Mouse (Mus musculus): ENCODE data around the gene Runx1. TPM values are rescaled to one million over a fixed set of nuclear protein-coding genes. Genes with fewer than 3 reads are reported as not detected.

Runx1 gene
- polyA plus RNA-seq, 1 experiment from 2014 or later: 4.1 TPM

DNA sequence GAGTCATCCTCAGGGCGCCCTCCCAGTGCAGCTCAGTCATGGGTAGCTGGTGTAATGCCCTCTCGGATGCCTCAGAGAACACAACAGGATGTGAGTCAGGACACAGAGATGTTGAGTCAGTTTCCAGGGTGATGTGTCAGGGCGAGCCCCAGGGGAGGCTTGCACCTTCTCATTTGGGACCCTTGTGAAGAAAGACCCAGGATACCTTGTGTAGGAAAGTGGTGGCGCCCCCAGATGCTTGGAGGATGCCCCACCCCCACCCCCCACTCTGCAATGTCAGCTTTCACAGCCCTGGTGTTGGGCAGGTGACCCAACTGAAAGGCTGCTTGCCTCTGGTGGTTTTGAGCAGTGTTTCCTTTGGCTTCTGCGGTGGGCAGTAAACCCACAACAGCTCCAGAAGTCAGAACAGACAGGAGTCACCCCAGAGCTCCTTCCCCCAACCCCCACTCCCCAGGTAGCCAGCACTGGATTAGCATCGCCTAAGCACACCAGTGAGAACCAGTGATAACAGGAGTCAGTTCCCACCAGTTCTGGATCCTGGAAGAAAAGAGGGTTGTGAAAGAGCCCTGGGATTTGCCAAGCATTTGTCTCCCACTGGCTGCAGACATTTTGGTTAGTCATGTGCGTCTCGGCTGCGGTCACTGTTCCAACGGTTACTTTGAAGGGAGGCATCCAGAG is 205.0 kb downstream of the Runx1 start:
- Histone ChIP-seq H3K27ac (ENCODE audit: low read length) (no peak overlapping the region), H3K9ac (ENCODE audit: low read depth, low read length) (no peak overlapping the region)
- 57% methylated on average over 10 of the region's 10 CpGs for WGBS (ENCODE audit: insufficient replicate concordance)

DNA sequence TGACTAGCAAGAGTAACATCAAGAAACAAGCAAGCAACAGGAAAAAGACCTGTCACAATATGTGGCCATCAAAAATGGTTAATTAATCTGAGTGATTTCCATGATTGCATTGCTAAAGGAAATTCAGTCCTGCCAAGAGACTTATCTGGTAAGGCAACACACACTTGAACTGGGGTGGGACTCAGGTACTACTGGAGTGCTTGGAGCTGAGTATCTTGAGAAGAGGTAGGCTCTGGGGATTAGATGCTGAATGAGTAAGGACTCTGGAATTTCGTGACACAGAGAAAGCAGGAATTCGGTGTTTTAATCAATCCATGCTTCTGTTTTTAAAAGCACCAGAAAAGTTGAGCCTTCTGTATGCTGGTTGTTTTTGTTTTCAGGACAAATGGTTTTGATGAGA is 209.1 kb downstream of the Runx1 start:
- Histone ChIP-seq H3K27ac (ENCODE audit: low read length) (no peak overlapping the region), H3K4me2 (ENCODE audit: low read depth, low read length) (no peak overlapping the region), H3K4me1 (ENCODE audit: control insufficient read depth, low read depth, low read length) (no peaks in the 10 kb centered on the region), H3K36me3 (ENCODE audit: control insufficient read depth, insufficient read depth) (no peaks in the 10 kb centered on the region), H3K4me3 (ENCODE audit: low read depth, low read length) (no peak overlapping the region), H3K9me3 (replicated peaks; ENCODE audit: control insufficient read depth, low read length) (no peaks in the 10 kb centered on the region), H3K27me3 (ENCODE audit: control insufficient read depth, insufficient read depth, low read depth, low read length) (no peaks in the 10 kb centered on the region), H3K9ac (ENCODE audit: low read depth, low read length) (no peak overlapping the region)
- ATAC-seq (ENCODE audit: low read depth): no peak
- WGBS (ENCODE audit: insufficient replicate concordance): 76% methylated on average over 2 of the region's 2 CpGs

More for the DNA sequence above, 205.0 kb downstream of the Runx1 start:
- Histone ChIP-seq H3K4me2 (ENCODE audit: low read depth, low read length) (no peak overlapping the region), H3K4me1 (ENCODE audit: control insufficient read depth, low read depth, low read length) (no peaks in the 10 kb centered on the region), H3K4me3 (ENCODE audit: low read depth, low read length) (no peak overlapping the region), H3K36me3 (ENCODE audit: control insufficient read depth, insufficient read depth) (no peaks in the 10 kb centered on the region; the same call in 1 of the 2 replicates), H3K27me3 (ENCODE audit: control insufficient read depth, insufficient read depth, low read depth, low read length) (no peaks in the 10 kb centered on the region), H3K9me3 (replicated peaks; ENCODE audit: control insufficient read depth, low read length) (no peaks in the 10 kb centered on the region)
- 0 out of 2 replicates have a peak, but pooled peaks have one; percentile 19 for ATAC-seq (ENCODE audit: low read depth)

DNA sequence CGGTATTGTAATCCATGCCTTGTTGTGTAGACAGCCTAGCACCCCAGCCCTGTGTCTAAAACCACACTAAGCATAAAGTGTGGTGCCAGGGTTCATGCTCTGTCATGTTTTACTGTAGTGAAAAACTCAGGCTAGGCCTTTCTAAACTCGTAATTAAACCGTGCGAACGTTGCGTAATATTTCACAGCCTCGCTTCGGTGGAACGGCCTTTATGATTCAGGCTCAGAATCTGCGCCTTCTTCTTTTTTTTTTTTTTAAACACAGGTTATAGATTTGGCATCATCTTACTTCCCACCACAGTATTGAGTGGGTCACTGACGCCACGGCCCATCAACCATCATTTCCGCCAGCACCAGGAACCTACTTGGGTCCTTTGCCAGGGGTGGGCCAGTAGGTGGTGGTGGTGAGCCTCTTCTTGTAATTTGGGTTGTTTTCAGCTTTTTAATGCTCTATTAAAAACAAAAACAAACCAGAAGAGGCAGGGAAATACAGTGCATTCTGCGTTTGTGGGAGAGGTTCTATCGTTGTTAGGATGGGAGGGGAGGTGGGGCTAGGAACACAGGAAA is 210.6 kb downstream of the Runx1 start:
- no peak overlapping the region for H3K27ac ChIP-seq (ENCODE audit: low read length)
- no peak for ATAC-seq (ENCODE audit: low read depth)
- no peaks in the 10 kb centered on the region for H3K4me1 ChIP-seq (ENCODE audit: control insufficient read depth, low read depth, low read length)
- no peak overlapping the region for H3K4me2 ChIP-seq (ENCODE audit: low read depth, low read length)
- H3K27me3 ChIP-seq (ENCODE audit: control insufficient read depth, insufficient read depth, low read depth, low read length): no peaks in the 10 kb centered on the region
- H3K9me3 ChIP-seq (replicated peaks; ENCODE audit: control insufficient read depth, low read length): no peaks in the 10 kb centered on the region
- H3K4me3 ChIP-seq (ENCODE audit: low read depth, low read length): no peak overlapping the region
- no peak overlapping the region for H3K9ac ChIP-seq (ENCODE audit: low read depth, low read length)
- WGBS (ENCODE audit: insufficient replicate concordance): 77% methylated on average over 15 of the region's 15 CpGs
- H3K36me3 ChIP-seq (ENCODE audit: control insufficient read depth, insufficient read depth): no peaks in the 10 kb centered on the region

DNA sequence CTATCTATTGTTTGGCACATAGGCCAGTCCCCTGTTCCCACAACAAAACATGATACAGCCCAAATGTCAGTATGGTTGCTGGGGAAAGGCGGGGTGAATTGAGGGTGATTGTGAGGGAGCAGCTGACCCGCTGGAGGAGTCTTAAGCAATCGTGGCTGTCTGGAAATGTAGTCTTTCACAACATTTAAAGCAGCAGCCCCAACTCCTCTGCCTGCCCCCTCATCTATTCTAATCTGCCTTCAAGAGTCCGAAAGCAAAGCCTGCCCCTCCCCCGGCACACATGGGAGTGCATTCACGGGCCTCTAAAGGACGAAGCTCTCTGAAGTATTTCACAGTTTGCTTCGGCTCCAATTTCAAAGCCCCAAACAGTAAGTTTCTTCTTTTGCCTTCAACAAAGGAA is 213.4 kb downstream of the Runx1 start:
- H3K27ac ChIP-seq (ENCODE audit: low read length): no peak overlapping the region
- H3K9ac ChIP-seq (ENCODE audit: low read depth, low read length): no peak overlapping the region
- H3K27me3 ChIP-seq (ENCODE audit: control insufficient read depth, insufficient read depth, low read depth, low read length): no peaks in the 10 kb centered on the region
- H3K36me3 ChIP-seq (ENCODE audit: control insufficient read depth, insufficient read depth): no peaks in the 10 kb centered on the region
- 68% methylated on average over 8 of the region's 8 CpGs for WGBS (ENCODE audit: insufficient replicate concordance)
- no peaks in the 10 kb centered on the region for H3K9me3 ChIP-seq (replicated peaks; ENCODE audit: control insufficient read depth, low read length)
- no peak overlapping the region for H3K4me3 ChIP-seq (ENCODE audit: low read depth, low read length)
- H3K4me1 ChIP-seq (ENCODE audit: control insufficient read depth, low read depth, low read length): no peaks in the 10 kb centered on the region
- ATAC-seq (ENCODE audit: low read depth): no peak
- no peak overlapping the region for H3K4me2 ChIP-seq (ENCODE audit: low read depth, low read length)

DNA sequence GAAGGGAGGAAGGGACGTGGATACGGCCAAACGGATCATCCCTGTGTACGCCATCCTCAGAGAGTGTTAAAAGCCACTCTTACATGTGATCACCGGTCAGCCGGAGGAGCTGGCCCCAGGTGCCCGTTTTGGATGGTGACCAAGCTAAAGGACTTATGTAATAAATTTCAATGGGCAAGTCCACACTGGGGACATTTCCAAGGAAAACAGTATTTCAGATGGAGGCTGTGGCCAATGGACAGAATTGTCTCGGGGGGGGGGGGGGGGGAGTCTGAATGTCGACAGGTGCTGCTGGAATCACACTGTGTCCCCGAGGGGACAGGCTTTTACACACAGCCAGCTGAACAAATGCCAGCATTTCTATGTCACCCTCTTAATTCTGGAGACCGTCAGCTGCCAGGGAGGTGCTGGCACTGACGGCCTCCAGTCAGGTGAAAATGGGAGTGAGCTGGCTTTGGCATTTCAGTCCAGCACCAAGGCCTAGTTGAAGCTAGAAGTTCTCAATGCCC is 214.3 kb downstream of the Runx1 start:
- H3K4me3 ChIP-seq (ENCODE audit: low read depth, low read length): no peak overlapping the region
- H3K36me3 ChIP-seq (ENCODE audit: control insufficient read depth, insufficient read depth): no peaks in the 10 kb centered on the region; the same call in 1 of the 2 replicates
- WGBS (ENCODE audit: insufficient replicate concordance): 85% methylated on average over 12 of the region's 12 CpGs
- H3K4me1 ChIP-seq (ENCODE audit: control insufficient read depth, low read depth, low read length): no peaks in the 10 kb centered on the region
- no peaks in the 10 kb centered on the region for H3K27me3 ChIP-seq (ENCODE audit: control insufficient read depth, insufficient read depth, low read depth, low read length)
- no peak overlapping the region for H3K4me2 ChIP-seq (ENCODE audit: low read depth, low read length)
- no peaks in the 10 kb centered on the region for H3K9me3 ChIP-seq (replicated peaks; ENCODE audit: control insufficient read depth, low read length)
- no peak overlapping the region for H3K27ac ChIP-seq (ENCODE audit: low read length)
- H3K9ac ChIP-seq (ENCODE audit: low read depth, low read length): no peak overlapping the region
- ATAC-seq (ENCODE audit: low read depth): no peak

DNA sequence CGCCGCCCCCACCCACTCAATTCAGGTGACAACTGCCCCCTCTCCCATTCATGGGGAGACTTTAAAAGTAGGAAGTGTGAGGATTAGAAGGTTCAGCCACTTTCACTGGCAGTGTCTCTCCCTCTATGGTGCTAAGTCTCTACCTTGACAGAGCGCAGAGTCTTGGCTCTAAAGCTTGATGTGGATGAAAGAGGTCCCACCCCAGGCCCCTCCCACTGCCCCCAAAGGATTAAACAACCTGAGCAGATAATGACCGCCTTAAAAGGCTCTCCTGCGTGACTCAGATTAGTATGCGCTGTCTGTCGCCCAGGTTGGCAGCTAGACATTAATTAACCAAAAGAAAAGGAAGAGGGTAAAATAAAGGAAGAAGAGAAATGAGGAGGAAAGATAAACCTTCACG is 215.5 kb downstream of the Runx1 start:
- Histone ChIP-seq H3K27me3 (ENCODE audit: control insufficient read depth, insufficient read depth, low read depth, low read length) (no peaks in the 10 kb centered on the region), H3K4me1 (ENCODE audit: control insufficient read depth, low read depth, low read length) (no peaks in the 10 kb centered on the region), H3K4me3 (ENCODE audit: low read depth, low read length) (no peak overlapping the region), H3K27ac (ENCODE audit: low read length) (no peak overlapping the region), H3K4me2 (ENCODE audit: low read depth, low read length) (no peak overlapping the region), H3K9me3 (replicated peaks; ENCODE audit: control insufficient read depth, low read length) (no peaks in the 10 kb centered on the region), H3K9ac (ENCODE audit: low read depth, low read length) (no peak overlapping the region), H3K36me3 (ENCODE audit: control insufficient read depth, insufficient read depth) (no peaks in the 10 kb centered on the region; the same call in 1 of the 2 replicates)
- 61% methylated on average over 8 of the region's 8 CpGs for WGBS (ENCODE audit: insufficient replicate concordance)
- ATAC-seq (ENCODE audit: low read depth): no peak

DNA sequence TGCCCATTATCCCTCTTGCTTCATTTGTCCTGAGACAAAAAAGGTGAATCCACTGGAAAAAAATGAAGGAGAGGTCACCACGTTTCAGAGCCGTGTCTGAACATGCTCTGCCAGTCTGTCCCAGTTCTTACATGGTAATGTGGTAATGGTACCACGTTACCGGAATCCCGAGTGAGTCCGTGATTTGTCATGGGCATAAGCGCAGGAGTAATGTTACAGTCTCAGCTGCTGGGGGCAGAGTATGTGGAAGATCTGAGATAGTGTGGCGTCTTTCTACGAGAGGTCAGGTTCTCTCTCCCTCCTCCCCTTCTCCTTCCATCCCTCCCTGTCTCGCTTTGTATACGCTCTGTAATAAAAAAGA is 216.3 kb downstream of the Runx1 start:
- no peak overlapping the region for H3K4me2 ChIP-seq (ENCODE audit: low read depth, low read length)
- H3K9me3 ChIP-seq (replicated peaks; ENCODE audit: control insufficient read depth, low read length): no peaks in the 10 kb centered on the region
- no peak for ATAC-seq (ENCODE audit: low read depth)
- H3K27ac ChIP-seq (ENCODE audit: low read length): no peak overlapping the region
- H3K27me3 ChIP-seq (ENCODE audit: control insufficient read depth, insufficient read depth, low read depth, low read length): no peaks in the 10 kb centered on the region
- H3K36me3 ChIP-seq (ENCODE audit: control insufficient read depth, insufficient read depth): no peaks in the 10 kb centered on the region; the same call in 1 of the 2 replicates
- WGBS (ENCODE audit: insufficient replicate concordance): 83% methylated on average over 11 of the region's 11 CpGs
- no peak overlapping the region for H3K9ac ChIP-seq (ENCODE audit: low read depth, low read length)
- H3K4me3 ChIP-seq (ENCODE audit: low read depth, low read length): no peak overlapping the region
- no peaks in the 10 kb centered on the region for H3K4me1 ChIP-seq (ENCODE audit: control insufficient read depth, low read depth, low read length)

DNA sequence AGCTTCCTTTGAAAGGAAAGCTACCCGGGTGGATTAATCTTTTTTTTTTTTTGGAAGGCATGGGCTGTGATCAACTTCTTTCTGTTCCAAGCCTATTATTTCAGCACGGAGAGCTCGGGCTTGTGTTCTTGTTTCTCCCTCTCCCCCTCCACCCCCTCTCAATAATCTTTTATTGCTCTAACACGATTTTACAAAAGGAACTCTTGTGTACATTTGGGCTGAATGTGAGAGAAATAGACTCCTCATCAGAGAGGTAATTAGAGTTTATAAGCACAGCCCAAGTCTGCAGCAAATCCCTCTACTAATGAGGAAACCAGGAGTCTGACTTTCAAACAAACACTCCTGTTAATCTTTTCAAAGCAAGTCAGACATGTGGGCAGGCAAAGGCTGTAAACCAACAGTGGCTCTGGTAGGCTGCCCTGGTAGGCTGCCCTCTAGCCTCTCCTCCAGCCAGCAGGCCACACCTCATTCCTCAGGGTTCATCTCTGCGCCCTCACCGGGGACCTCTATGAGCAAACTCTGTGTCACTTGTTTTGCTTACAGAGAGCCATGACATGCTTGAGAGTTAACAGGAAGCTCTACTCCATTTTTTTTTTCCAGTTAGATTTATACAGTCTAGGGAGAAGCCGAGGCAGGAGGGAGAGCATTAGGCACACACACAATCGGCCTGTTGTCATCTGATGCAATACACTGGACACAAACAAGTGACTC is 216.8 kb downstream of the Runx1 start:
- WGBS (ENCODE audit: insufficient replicate concordance): 64% methylated on average over 8 of the region's 8 CpGs
- Histone ChIP-seq H3K4me3 (ENCODE audit: low read depth, low read length) (no peak overlapping the region), H3K9me3 (replicated peaks; ENCODE audit: control insufficient read depth, low read length) (no peaks in the 10 kb centered on the region), H3K27ac (ENCODE audit: low read length) (no peak overlapping the region), H3K9ac (ENCODE audit: low read depth, low read length) (no peak overlapping the region), H3K36me3 (ENCODE audit: control insufficient read depth, insufficient read depth) (no peaks in the 10 kb centered on the region; the same call in 1 of the 2 replicates), H3K4me2 (ENCODE audit: low read depth, low read length) (no peak overlapping the region), H3K27me3 (ENCODE audit: control insufficient read depth, insufficient read depth, low read depth, low read length) (no peaks in the 10 kb centered on the region), H3K4me1 (ENCODE audit: control insufficient read depth, low read depth, low read length) (no peaks in the 10 kb centered on the region)
- no peak for ATAC-seq (ENCODE audit: low read depth)

Measured in liver, embryonic 16.5 days (tissue).